Mouse (Mus musculus): ENCODE measurements around the gene Gys1. TPM values are rescaled to one million over a fixed set of nuclear protein-coding genes. Genes with fewer than 3 reads are reported as not detected.
"Not testable (repeated sequence)": the region's sequence is repeated elsewhere in the genome, so short reads cannot be mapped to it uniquely, and the experiment has no call there.

The Gys1 gene
- polyA plus RNA-seq, 1 experiment from 2014 or later: 10.6 TPM

DNA sequence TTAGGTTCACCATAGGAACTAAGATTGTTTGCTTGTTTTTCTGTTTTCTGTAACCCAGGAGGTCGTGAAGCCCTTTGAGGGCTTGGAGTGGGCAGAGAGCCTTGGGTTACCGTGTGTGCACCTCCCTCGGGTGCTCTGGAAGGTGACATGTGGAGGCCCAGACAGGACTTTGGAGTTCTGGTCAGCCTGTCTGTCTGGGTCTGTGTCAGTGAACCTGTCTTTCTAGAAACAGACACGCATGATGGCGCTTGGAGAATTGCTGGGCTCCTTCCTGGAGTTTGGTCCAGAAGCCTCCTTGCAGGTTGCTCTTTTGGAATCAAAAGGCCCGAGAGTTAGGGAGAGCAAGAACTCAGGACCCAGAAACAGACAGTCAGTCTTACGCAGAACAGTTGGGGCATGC is 25.7 kb downstream of the Gys1 start:
- Histone ChIP-seq H3K9me3 (ENCODE audit: control insufficient read depth, low read length) (no peaks in the 10 kb centered on the region), H3K4me1 (replicated peaks; ENCODE audit: control insufficient read depth, insufficient read depth) (peaks cover 7% of the 10 kb centered on the region), H3K36me3 (ENCODE audit: control insufficient read depth, insufficient read depth, low read length) (peaks cover 8% of the 10 kb centered on the region), H3K9ac (ENCODE audit: low read length) (peak overlapping the region; percentile 58), H3K4me2 (replicated peaks; ENCODE audit: low read depth) (peak overlapping the region; percentile 67), H3K4me3 (ENCODE audit: low read depth, low read length) (peak overlapping the region; percentile 33), H3K27ac (replicated peaks) (peak overlapping the region; percentile 95), H3K27me3 (ENCODE audit: control insufficient read depth, insufficient read depth, low read length) (no peaks in the 10 kb centered on the region)
- no peak for ATAC-seq (ENCODE audit: low FRiP score, low TSS enrichment)
- WGBS: 51% methylated on average over 7 of the region's 7 CpGs
- TF ChIP-seq CTCF (IDR thresholded peaks at IDR 0.05; ENCODE audit: low read depth) (no peak), EP300 (optimal IDR thresholded peaks at IDR 0.05) (no peak)
- DNase-seq (ENCODE audit: low spot score): peak; percentile 47

GRCm38 (mm10) chr7:45460860-45461314 is 26.2 kb downstream of the Gys1 start:
- Histone ChIP-seq H3K9ac (ENCODE audit: low read length) (peak overlapping the region; percentile 58), H3K4me1 (replicated peaks; ENCODE audit: control insufficient read depth, insufficient read depth) (peaks cover 9% of the 10 kb centered on the region), H3K4me3 (ENCODE audit: low read depth, low read length) (0 out of 2 replicates have a peak overlapping the region, but pooled peaks have one; percentile 33), H3K4me2 (replicated peaks; ENCODE audit: low read depth) (peak overlapping the region; percentile 67), H3K27me3 (ENCODE audit: control insufficient read depth, insufficient read depth, low read length) (no peaks in the 10 kb centered on the region), H3K36me3 (ENCODE audit: control insufficient read depth, insufficient read depth, low read length) (peaks cover 8% of the 10 kb centered on the region), H3K9me3 (ENCODE audit: control insufficient read depth, low read length) (no peaks in the 10 kb centered on the region), H3K27ac (replicated peaks) (peak overlapping the region; percentile 95)
- no peak for TF ChIP-seq CTCF (IDR thresholded peaks at IDR 0.05; ENCODE audit: low read depth)
- no peak for TF ChIP-seq EP300 (optimal IDR thresholded peaks at IDR 0.05)
- peak; percentile 87 for DNase-seq (ENCODE audit: low spot score)
- WGBS: 6% methylated on average over 13 of the region's 13 CpGs
- peak; percentile 50 for ATAC-seq (ENCODE audit: low FRiP score, low TSS enrichment)

DNA sequence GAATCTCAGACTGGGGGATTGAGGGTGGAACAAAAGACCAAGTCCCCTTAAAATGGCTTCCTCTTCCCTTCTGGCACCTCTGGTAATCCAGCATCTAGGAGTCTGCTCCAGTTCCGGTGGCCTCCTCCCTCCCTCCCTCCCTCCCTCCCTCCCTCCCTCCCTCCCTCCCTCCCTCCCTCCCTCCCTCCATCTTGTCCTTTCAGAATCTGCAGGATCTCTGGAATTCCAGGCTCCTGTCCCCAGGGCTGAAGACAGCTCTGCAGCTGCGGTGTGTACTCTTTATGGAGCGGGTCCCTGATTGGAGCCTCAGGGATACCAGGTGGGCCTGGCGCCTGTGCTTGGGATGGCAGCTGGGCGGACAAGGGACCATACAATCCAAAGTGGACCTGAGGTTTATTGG is 26.7 kb downstream of the Gys1 start:
- DNase-seq (ENCODE audit: low spot score): no peak
- H3K4me2 ChIP-seq (replicated peaks; ENCODE audit: low read depth): no peak overlapping the region; the same call in 1 of the 2 replicates
- no peaks in the 10 kb centered on the region for H3K9me3 ChIP-seq (ENCODE audit: control insufficient read depth, low read length)
- no peak for ATAC-seq (ENCODE audit: low FRiP score, low TSS enrichment)
- no peak overlapping the region for H3K4me3 ChIP-seq (ENCODE audit: low read depth, low read length)
- peaks cover 8% of the 10 kb centered on the region for H3K36me3 ChIP-seq (ENCODE audit: control insufficient read depth, insufficient read depth, low read length)
- peaks cover 11% of the 10 kb centered on the region for H3K4me1 ChIP-seq (replicated peaks; ENCODE audit: control insufficient read depth, insufficient read depth)
- peak overlapping the region; percentile 95 for H3K27ac ChIP-seq (replicated peaks)
- no peak overlapping the region; the same call in 1 of the 2 replicates for H3K9ac ChIP-seq (ENCODE audit: low read length)
- H3K27me3 ChIP-seq (ENCODE audit: control insufficient read depth, insufficient read depth, low read length): no peaks in the 10 kb centered on the region
- WGBS: 56% methylated on average over 5 of the region's 5 CpGs
- no peak for TF ChIP-seq CTCF (IDR thresholded peaks at IDR 0.05; ENCODE audit: low read depth)
- TF ChIP-seq EP300 (optimal IDR thresholded peaks at IDR 0.05): no peak

DNA sequence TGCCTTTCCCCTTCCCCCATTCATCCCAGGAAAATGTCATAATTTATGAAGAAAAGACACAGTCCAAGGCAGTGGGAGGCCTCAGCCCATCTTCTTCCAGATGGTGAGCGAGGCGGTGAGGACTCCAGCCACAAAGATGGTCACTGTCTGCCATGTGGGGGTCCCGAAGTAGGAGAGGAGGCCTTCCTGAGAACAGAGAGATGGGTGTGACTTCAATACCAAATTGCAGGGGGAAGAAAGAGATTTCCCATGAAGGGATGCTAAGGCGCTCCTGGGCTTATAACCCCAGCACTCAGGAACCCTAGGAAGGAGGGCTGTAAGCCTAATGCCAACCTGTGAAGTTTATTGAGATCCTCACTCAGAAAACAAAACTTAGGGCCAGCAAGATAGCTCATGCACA is 27.1 kb downstream of the Gys1 start:
- Histone ChIP-seq H3K9ac (ENCODE audit: low read length) (no peak overlapping the region), H3K27ac (replicated peaks) (peak overlapping the region; percentile 95; the same call in 1 of the 2 replicates), H3K4me1 (replicated peaks; ENCODE audit: control insufficient read depth, insufficient read depth) (peaks cover 11% of the 10 kb centered on the region), H3K9me3 (ENCODE audit: control insufficient read depth, low read length) (no peaks in the 10 kb centered on the region), H3K36me3 (ENCODE audit: control insufficient read depth, insufficient read depth, low read length) (peaks cover 8% of the 10 kb centered on the region), H3K27me3 (ENCODE audit: control insufficient read depth, insufficient read depth, low read length) (no peaks in the 10 kb centered on the region), H3K4me2 (replicated peaks; ENCODE audit: low read depth) (no peak overlapping the region), H3K4me3 (ENCODE audit: low read depth, low read length) (no peak overlapping the region)
- WGBS: 83% methylated on average over 4 of the region's 4 CpGs
- no peak for TF ChIP-seq CTCF (IDR thresholded peaks at IDR 0.05; ENCODE audit: low read depth)
- TF ChIP-seq EP300 (optimal IDR thresholded peaks at IDR 0.05): no peak
- DNase-seq (ENCODE audit: low spot score) (no peak), ATAC-seq (ENCODE audit: low FRiP score, low TSS enrichment) (no peak)

DNA sequence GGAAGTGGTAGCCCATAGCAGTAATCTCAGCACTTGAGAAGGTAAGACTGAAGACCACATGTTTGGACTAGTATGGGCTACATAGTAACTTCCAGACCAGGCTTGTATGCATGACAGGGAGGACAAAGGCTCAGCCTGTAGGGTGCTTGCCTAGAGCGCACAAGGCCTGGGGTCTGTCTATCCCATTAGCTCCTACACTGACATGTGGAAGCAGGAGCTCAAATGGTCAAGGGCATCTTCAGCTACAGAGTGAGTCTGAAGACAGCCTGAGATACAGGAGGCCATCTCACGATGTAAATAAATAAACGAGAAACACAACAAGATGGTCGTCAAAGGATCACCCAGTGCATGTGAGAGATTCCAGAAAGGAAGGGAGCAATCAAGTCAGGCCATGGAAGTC is 27.7 kb downstream of the Gys1 start:
- peaks cover 4% of the 10 kb centered on the region; the same call in 1 of the 2 replicates for H3K36me3 ChIP-seq (ENCODE audit: control insufficient read depth, insufficient read depth, low read length)
- 81% methylated on average over 4 of the region's 4 CpGs for WGBS
- peaks cover 11% of the 10 kb centered on the region for H3K4me1 ChIP-seq (replicated peaks; ENCODE audit: control insufficient read depth, insufficient read depth)
- H3K4me3 ChIP-seq (ENCODE audit: low read depth, low read length): no peak overlapping the region
- ATAC-seq (ENCODE audit: low FRiP score, low TSS enrichment) (no peak), DNase-seq (ENCODE audit: low spot score) (no peak)
- H3K27ac ChIP-seq (replicated peaks): no peak overlapping the region
- H3K9me3 ChIP-seq (ENCODE audit: control insufficient read depth, low read length): no peaks in the 10 kb centered on the region
- TF ChIP-seq EP300 (optimal IDR thresholded peaks at IDR 0.05): no peak
- no peak overlapping the region for H3K4me2 ChIP-seq (replicated peaks; ENCODE audit: low read depth)
- H3K27me3 ChIP-seq (ENCODE audit: control insufficient read depth, insufficient read depth, low read length): no peaks in the 10 kb centered on the region
- no peak overlapping the region for H3K9ac ChIP-seq (ENCODE audit: low read length)

GRCm38 (mm10) chr7:45462868-45463267 is 28.2 kb downstream of the Gys1 start:
- H3K4me3 ChIP-seq (ENCODE audit: low read depth, low read length); ATAC-seq (ENCODE audit: low FRiP score, low TSS enrichment); H3K9me3 ChIP-seq (ENCODE audit: control insufficient read depth, low read length); H3K27me3 ChIP-seq (ENCODE audit: control insufficient read depth, insufficient read depth, low read length); H3K4me2 ChIP-seq (replicated peaks; ENCODE audit: low read depth); H3K27ac ChIP-seq (replicated peaks); H3K9ac ChIP-seq (ENCODE audit: low read length); DNase-seq (ENCODE audit: low spot score); H3K36me3 ChIP-seq (ENCODE audit: control insufficient read depth, insufficient read depth, low read length): not testable (repeated sequence)
- WGBS: 69% methylated on average over 4 of the region's 4 CpGs
- peak; percentile 37; the same call in 1 of the 2 replicates for TF ChIP-seq CTCF (IDR thresholded peaks at IDR 0.05; ENCODE audit: low read depth)
- H3K4me1 ChIP-seq (replicated peaks; ENCODE audit: control insufficient read depth, insufficient read depth): peaks cover 11% of the 10 kb centered on the region

All from stomach, postnatal 0 days (tissue).